Mouse (Mus musculus) erythroid progenitor cell, adult 5-6 weeks (primary cell): Measurements from ENCODE around the gene Serpina1d. TPM values are rescaled to one million over a fixed set of nuclear protein-coding genes. Genes with fewer than 3 reads are reported as not detected.
"Not testable (repeated sequence)": the region's sequence is repeated elsewhere in the genome, so short reads cannot be mapped to it uniquely, and the experiment has no call there.

Experiments used
- ATAC-seq: replicated peaks from 2 replicates; pipeline ENCODE4 v1.8.0; 2016; ENCODE audit warnings: moderate number of reproducible peaks, mild to moderate bottlenecking, moderate TSS enrichment, inconsistent platforms; ENCODE audit not compliant: poor library complexity, low FRiP score, severe bottlenecking
- total RNA-seq, 2 experiments: library from RNA; stranded (forward) in 1 of 2; stranded (reverse) in 1 of 2; fragments of 150-400 nt in 1 of 2; fragments of 186-747, 209-891 nt in 1 of 2; gene quantifications; 2 replicates each; pipeline versions ENCODE4 v1.2.3 to v1.2.4; 2015 to 2017; ENCODE audit warnings: low replicate concordance in 2 of 2

The Serpina1d gene
- total RNA-seq (2015; ENCODE audit: low replicate concordance) = not detected in 2 replicates
- not detected in 2 replicates for total RNA-seq (2017; ENCODE audit: low replicate concordance)

GRCm38 (mm10) chr12:103773246-103773851, at the start of gene Serpina1d:
TSS of gene Serpina1d (minus strand) at chr12:103773592.
- not testable (repeated sequence) for ATAC-seq

- not testable (repeated sequence) for ATAC-seq
Measured at GRCm38 (mm10) chr12:103770597-103770996, 2.8 kb downstream of the Serpina1d start.

GRCm38 (mm10) chr12:103763083-103763482, 10.3 kb downstream of the Serpina1d start:
- not testable (repeated sequence) for ATAC-seq

- ATAC-seq = not testable (repeated sequence)
Measured at GRCm38 (mm10) chr12:103760316-103760715, 13.1 kb downstream of the Serpina1d start.

GRCm38 (mm10) chr12:103745957-103746356, 27.4 kb downstream of the Serpina1d start:
- ATAC-seq = not testable (repeated sequence)

- ATAC-seq = not testable (repeated sequence)
Measured at GRCm38 (mm10) chr12:103737791-103738580, 35.4 kb downstream of the Serpina1d start.

GRCm38 (mm10) chr12:103735566-103735965, 37.8 kb downstream of the Serpina1d start:
- not testable (repeated sequence) for ATAC-seq

GRCm38 (mm10) chr12:103735101-103735500, 38.3 kb downstream of the Serpina1d start:
- ATAC-seq = not testable (repeated sequence)

Other genes starting within 250 kb of the Serpina1d start
- not detected in 2 replicates for gene Ppp4r4, start 241.3 kb downstream of the Serpina1d start, total RNA-seq (2015; ENCODE audit: low replicate concordance)
- gene Ppp4r4, start 241.3 kb downstream of the Serpina1d start, total RNA-seq (2017; ENCODE audit: low replicate concordance) = 0.90 TPM in 1 of 2 replicates, not detected in the other
- not detected in 2 replicates for gene Serpina10, start 142.1 kb downstream of the Serpina1d start, total RNA-seq (2015; ENCODE audit: low replicate concordance)
- not detected in 2 replicates for gene Serpina10, start 142.1 kb downstream of the Serpina1d start, total RNA-seq (2017; ENCODE audit: low replicate concordance)
- gene Serpina6, start 116.4 kb downstream of the Serpina1d start, total RNA-seq (2015; ENCODE audit: low replicate concordance) = not detected in 2 replicates
- gene Serpina6, start 116.4 kb downstream of the Serpina1d start, total RNA-seq (2017; ENCODE audit: low replicate concordance) = not detected in 2 replicates
- not detected in 2 replicates for gene Serpina16, start 97.5 kb downstream of the Serpina1d start, total RNA-seq (2015; ENCODE audit: low replicate concordance)
- not detected in 2 replicates for gene Serpina16, start 97.5 kb downstream of the Serpina1d start, total RNA-seq (2017; ENCODE audit: low replicate concordance)
- gene Serpina1f, start 78.1 kb downstream of the Serpina1d start, total RNA-seq (2015; ENCODE audit: low replicate concordance) = not detected in 2 replicates
- gene Serpina1f, start 78.1 kb downstream of the Serpina1d start, total RNA-seq (2017; ENCODE audit: low replicate concordance) = not detected in 2 replicates
- gene Serpina1b, start 56.8 kb upstream of the Serpina1d start, total RNA-seq (2015; ENCODE audit: low replicate concordance) = not detected in 2 replicates
- gene Serpina1b, start 56.8 kb upstream of the Serpina1d start, total RNA-seq (2017; ENCODE audit: low replicate concordance) = not detected in 2 replicates
- gene Serpina1a, start 90.0 kb upstream of the Serpina1d start, total RNA-seq (2015; ENCODE audit: low replicate concordance) = not detected in 2 replicates
- gene Serpina1a, start 90.0 kb upstream of the Serpina1d start, total RNA-seq (2017; ENCODE audit: low replicate concordance) = not detected in 2 replicates
- gene Serpina1c, start 131.3 kb upstream of the Serpina1d start, total RNA-seq (2015; ENCODE audit: low replicate concordance) = not detected in 2 replicates
- gene Serpina1c, start 131.3 kb upstream of the Serpina1d start, total RNA-seq (2017; ENCODE audit: low replicate concordance) = not detected in 2 replicates
- not detected in 2 replicates for gene Serpina1e, start 185.4 kb upstream of the Serpina1d start, total RNA-seq (2015; ENCODE audit: low replicate concordance)
- gene Serpina1e, start 185.4 kb upstream of the Serpina1d start, total RNA-seq (2017; ENCODE audit: low replicate concordance) = not detected in 2 replicates
- gene Serpina11, start 216.4 kb upstream of the Serpina1d start, total RNA-seq (2015; ENCODE audit: low replicate concordance) = not detected in 2 replicates
- not detected in 2 replicates for gene Serpina11, start 216.4 kb upstream of the Serpina1d start, total RNA-seq (2017; ENCODE audit: low replicate concordance)
- not detected in 2 replicates for gene Serpina9, start 240.2 kb upstream of the Serpina1d start, total RNA-seq (2015; ENCODE audit: low replicate concordance)
- gene Serpina9, start 240.2 kb upstream of the Serpina1d start, total RNA-seq (2017; ENCODE audit: low replicate concordance) = not detected in 2 replicates